Mouse (Mus musculus): Measurements from ENCODE around the gene 4930522L14Rik. TPM values are rescaled to one million over a fixed set of nuclear protein-coding genes. Genes with fewer than 3 reads are reported as not detected.

Gene 4930522L14Rik
- polyA plus RNA-seq (2015; fragmentation: Illumina TruSeq; extraction: RNeasy Lipid Tissue Mini Kit (QIAGEN cat#74804); ENCODE audit: insufficient read depth, low read depth, low replicate concordance), result 0.81 TPM

DNA sequence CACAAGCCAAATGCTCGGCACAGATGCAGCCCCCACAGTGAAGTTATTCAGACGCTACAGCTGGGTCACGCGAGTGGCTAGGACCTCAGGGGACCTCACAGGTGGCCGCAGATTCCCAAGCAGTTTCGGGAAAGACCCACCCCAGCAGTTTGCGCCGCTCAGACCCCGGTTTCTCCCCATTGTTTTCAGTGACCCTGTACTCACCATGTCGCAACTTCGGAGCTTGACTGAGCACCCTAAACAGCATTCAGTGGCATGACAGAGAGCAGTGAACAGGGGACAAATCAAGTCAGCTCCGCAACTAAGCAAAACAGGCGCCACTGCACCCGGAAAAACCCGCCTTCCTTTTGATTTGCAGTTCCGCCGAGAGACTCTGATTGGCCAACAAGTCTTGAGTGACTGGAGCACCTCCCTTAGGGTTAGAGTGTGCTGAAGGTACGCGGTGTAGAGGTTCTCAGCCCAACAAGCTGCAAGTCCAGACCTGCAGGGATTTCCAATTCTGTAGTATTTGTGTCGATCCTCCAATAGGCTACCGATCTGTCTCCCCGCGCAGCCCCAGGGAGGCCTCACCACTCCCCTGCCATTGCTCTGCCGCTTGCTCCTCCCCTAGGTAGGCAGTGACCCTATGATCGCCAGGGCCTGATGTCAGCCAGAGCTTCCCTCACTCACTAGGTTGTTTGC lies at the start of gene 4930522L14Rik:
4930522L14Rik (minus strand) TSS at position 496 of the 681 bp plus-strand sequence.

DNA sequence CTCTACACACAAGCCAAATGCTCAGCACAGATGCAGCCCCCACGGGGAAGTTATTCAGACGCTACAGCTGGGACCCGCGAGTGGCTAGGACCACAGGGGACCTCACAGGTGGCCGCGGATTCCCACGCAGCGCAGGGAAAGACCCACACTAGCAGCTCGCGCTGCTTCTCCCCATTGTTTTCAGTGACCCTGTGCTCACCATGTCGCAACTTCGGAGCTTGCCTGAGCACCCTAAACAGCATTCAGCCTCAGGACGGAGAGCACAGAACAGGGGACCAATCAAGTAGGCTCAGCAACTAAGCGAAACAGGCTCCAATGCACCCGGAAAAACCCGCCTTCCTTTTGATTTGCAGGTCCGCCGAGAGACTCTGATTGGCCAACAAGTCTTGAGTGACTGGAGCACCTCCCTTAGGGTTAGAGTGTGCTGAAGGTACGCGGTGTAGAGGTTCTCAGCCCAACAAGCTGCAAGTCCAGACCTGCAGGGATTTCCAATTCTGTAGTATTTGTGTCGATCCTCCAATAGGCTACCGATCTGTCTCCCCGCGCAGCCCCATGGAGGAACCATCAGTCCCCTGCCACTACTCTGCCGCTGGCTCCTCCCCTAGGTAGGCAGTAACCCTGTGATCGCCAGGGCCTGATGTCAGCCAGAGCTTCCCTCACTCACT lies 61.0 kb downstream of the 4930522L14Rik start, which contains the start of gene 5430403G16Rik:
5430403G16Rik (minus strand) TSS at position 505 of the 665 bp plus-strand sequence.

Other genes starting within 250 kb of the 4930522L14Rik start
- gene Crlf2, start 192.9 kb downstream of the 4930522L14Rik start, polyA plus RNA-seq (2015; fragmentation: Illumina TruSeq; extraction: RNeasy Lipid Tissue Mini Kit (QIAGEN cat#74804); ENCODE audit: insufficient read depth, low read depth, low replicate concordance), result 3.4 TPM
- 0.55 TPM for gene 5430403G16Rik, start 60.8 kb downstream of the 4930522L14Rik start, polyA plus RNA-seq (2015; fragmentation: Illumina TruSeq; extraction: RNeasy Lipid Tissue Mini Kit (QIAGEN cat#74804); ENCODE audit: insufficient read depth, low read depth, low replicate concordance)
- 4.4 TPM for gene Gm15446, start 171.5 kb upstream of the 4930522L14Rik start, polyA plus RNA-seq (2015; fragmentation: Illumina TruSeq; extraction: RNeasy Lipid Tissue Mini Kit (QIAGEN cat#74804); ENCODE audit: insufficient read depth, low read depth, low replicate concordance)
- gene Zfp932, start 244.6 kb upstream of the 4930522L14Rik start, polyA plus RNA-seq (2015; fragmentation: Illumina TruSeq; extraction: RNeasy Lipid Tissue Mini Kit (QIAGEN cat#74804); ENCODE audit: insufficient read depth, low read depth, low replicate concordance), result 12.5 TPM

Measured in pancreas, adult 10 weeks (tissue).